Mouse (Mus musculus) olfactory bulb, adult 2 months (tissue): Measurements from ENCODE around the gene Kmt5b.

ENCODE experiments used
- CTCF ChIP-seq: fragments of 200-500 bp; IDR thresholded peaks from 2 replicates; pipeline ENCODE4 v1.5.1; 2012; ENCODE audit warnings: low read depth, mild to moderate bottlenecking, low read length, moderate library complexity; ENCODE audit not compliant: insufficient read depth
- POLR2A ChIP-seq: fragments of 200-500 bp; IDR thresholded peaks from 2 replicates; pipeline ENCODE4 v1.6.1; 2012; ENCODE audit warnings: mild to moderate bottlenecking, low read depth, low read length, moderate library complexity; ENCODE audit not compliant: insufficient read depth

GRCm38 (mm10) chr19:3810536-3811233, 43.5 kb downstream of the Kmt5b start:
- TF ChIP-seq CTCF (no peak), POLR2A (no peak)
